ENCODE assay signal across 25 mouse cellular contexts in the genomic region with DNA sequence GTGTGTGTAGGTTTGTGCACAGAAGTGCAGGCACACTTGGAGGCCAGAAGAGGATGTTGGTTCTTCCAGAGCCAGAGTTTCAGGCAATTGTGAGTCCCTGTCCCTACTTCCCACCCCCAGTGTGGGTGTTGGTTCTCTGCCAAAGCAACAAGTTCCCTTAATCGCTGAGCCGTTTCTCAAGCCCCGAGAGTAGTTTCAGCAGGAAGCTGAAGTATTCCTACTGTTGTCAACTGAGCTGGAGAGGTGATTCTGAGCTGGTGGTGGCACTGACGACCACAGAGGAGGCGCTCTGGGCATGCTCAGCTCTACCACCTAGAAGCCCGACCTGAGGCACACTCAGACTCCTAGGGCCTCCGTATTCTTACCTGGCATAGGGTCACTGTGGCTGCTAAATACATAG. TPM values are rescaled to one million over a fixed set of nuclear protein-coding genes. Genes with fewer than 3 reads are reported as not detected.
DNase-seq lines count a peak whose midpoint lies in the region; ATAC-seq lines count a peak whose summit lies in the region.
"Had no signal": no experiment of that assay in that cellular context is flagged by ENCODE, and none has a peak within 500 bp of the region (broad histone marks: within the 10 kb centered on the region; RNA-seq: fewer than 3 reads in every experiment).

A gene (minus strand): TSS at position 270 of the 400 bp plus-strand sequence.

- no peak within 1 kb of the TSS for H3K4me2 ChIP-seq in embryonic facial prominence, embryonic 14.5 days (ENCODE audit: low read depth, low read length)
- no peak within 1 kb of the TSS for H3K4me2 ChIP-seq in kidney, embryonic 15.5 days
- H3K4me2 ChIP-seq: embryonic facial prominence, embryonic 12.5 days; forebrain, embryonic 15.5 days; limb, embryonic 15.5 days; neural tube, embryonic 13.5 days had no signal

- peak; percentile 30 for DNase-seq in embryonic facial prominence, embryonic 14.5 days (ENCODE audit: low spot score)
- no peak for DNase-seq in embryonic facial prominence, embryonic 10.5 days (ENCODE audit: low spot score)
- DNase-seq in kidney, postnatal 14 days, result peak; percentile 30
- peak; percentile 26 to 27 for DNase-seq in spleen, postnatal 36 days (ENCODE audit: low spot score in 2 of 2)
- no peak for DNase-seq in spleen, postnatal 4 days (ENCODE audit: low spot score in 2 of 2)
- no peak for DNase-seq in urinary bladder, postnatal 14 days (ENCODE audit: low spot score)
- DNase-seq: adrenal gland, postnatal 25 days; cerebellum, adult 2 months; gastrocnemius, postnatal 25 days; midbrain, embryonic 14.5 days; thymus, adult 2 months had no signal

- H3K4me1 ChIP-seq in embryonic facial prominence, embryonic 14.5 days (ENCODE audit: control insufficient read depth, insufficient read depth, low read length), result no peaks in the 10 kb centered on the region; the same call in 1 of the 2 replicates
- peaks cover 14% of the 10 kb centered on the region for H3K4me1 ChIP-seq in embryonic facial prominence, embryonic 10.5 days
- H3K4me1 ChIP-seq in kidney, embryonic 15.5 days, result peaks cover 8% of the 10 kb centered on the region; the same call in 1 of the 2 replicates
- H3K4me1 ChIP-seq: forebrain, embryonic 15.5 days; hindbrain, embryonic 10.5 days; limb, embryonic 15.5 days; neural tube, embryonic 13.5 days had no signal

- H3K27ac ChIP-seq in embryonic facial prominence, embryonic 14.5 days (replicated peaks; ENCODE audit: low read depth, low read length), result no peak within 1 kb of the TSS
- no peak within 1 kb of the TSS for H3K27ac ChIP-seq in embryonic facial prominence, embryonic 10.5 days (replicated peaks)
- no peak within 1 kb of the TSS for H3K27ac ChIP-seq in kidney, embryonic 15.5 days
- H3K27ac ChIP-seq: embryonic facial prominence, embryonic 12.5 days; forebrain, embryonic 15.5 days; heart, embryonic 10.5 days; hindbrain, embryonic 10.5 days; hindbrain, postnatal 0 days; limb, embryonic 15.5 days; neural tube, embryonic 13.5 days had no signal

- H3K27me3 ChIP-seq in embryonic facial prominence, embryonic 14.5 days (replicated peaks; ENCODE audit: control insufficient read depth, insufficient read depth, low read length), result no peaks in the 10 kb centered on the region
- no peaks in the 10 kb centered on the region for H3K27me3 ChIP-seq in embryonic facial prominence, embryonic 10.5 days (replicated peaks; ENCODE audit: low read depth, poor library complexity, severe bottlenecking)
- no peaks in the 10 kb centered on the region for H3K27me3 ChIP-seq in kidney, embryonic 15.5 days
- H3K27me3 ChIP-seq: embryonic facial prominence, embryonic 12.5 days; forebrain, embryonic 15.5 days; limb, embryonic 15.5 days; neural tube, embryonic 13.5 days had no signal

- H3K36me3 ChIP-seq in embryonic facial prominence, embryonic 14.5 days (ENCODE audit: control insufficient read depth, insufficient read depth, low read length), result no peaks in the 10 kb centered on the region
- H3K36me3 ChIP-seq in embryonic facial prominence, embryonic 10.5 days (replicated peaks), result peaks cover 35% of the 10 kb centered on the region
- peaks cover 21% of the 10 kb centered on the region; the same call in 1 of the 2 replicates for H3K36me3 ChIP-seq in kidney, embryonic 15.5 days
- H3K36me3 ChIP-seq: forebrain, embryonic 15.5 days; limb, embryonic 15.5 days; neural tube, embryonic 13.5 days had no signal

- ATAC-seq in embryonic facial prominence, embryonic 14.5 days (ENCODE audit: low read depth), result no peak
- ATAC-seq in kidney, embryonic 15.5 days (replicated peaks; ENCODE audit: low FRiP score), result no peak
- ATAC-seq in megakaryocyte progenitor cell, adult 5-6 weeks (replicated peaks; ENCODE audit: poor library complexity), result peak; percentile 77
- ATAC-seq: CD4-positive, CD25-positive, alpha-beta regulatory T cell, adult 4 months; forebrain, embryonic 15.5 days; hindbrain, postnatal 0 days; intestine, postnatal 0 days had no signal

- H3K4me3 ChIP-seq in embryonic facial prominence, embryonic 14.5 days (ENCODE audit: low read depth, low read length), result no peak within 1 kb of the TSS
- H3K4me3 ChIP-seq in embryonic facial prominence, embryonic 10.5 days, result no peak within 1 kb of the TSS
- no peak within 1 kb of the TSS for H3K4me3 ChIP-seq in kidney, embryonic 15.5 days (replicated peaks)
- H3K4me3 ChIP-seq: embryonic facial prominence, embryonic 12.5 days; forebrain, embryonic 15.5 days; heart, embryonic 10.5 days; hindbrain, embryonic 10.5 days; limb, embryonic 15.5 days; neural tube, embryonic 13.5 days had no signal

- H3K9me3 ChIP-seq in embryonic facial prominence, embryonic 14.5 days (ENCODE audit: control insufficient read depth, low read length), result no peaks in the 10 kb centered on the region
- no peaks in the 10 kb centered on the region for H3K9me3 ChIP-seq in embryonic facial prominence, embryonic 10.5 days
- H3K9me3 ChIP-seq in kidney, embryonic 15.5 days (replicated peaks), result no peaks in the 10 kb centered on the region
- H3K9me3 ChIP-seq: embryonic facial prominence, embryonic 12.5 days; forebrain, embryonic 15.5 days; heart, embryonic 10.5 days; hindbrain, embryonic 10.5 days; limb, embryonic 15.5 days; neural tube, embryonic 13.5 days had no signal

- WGBS in embryonic facial prominence, embryonic 14.5 days, result 71% methylated on average over 7 of the region's 7 CpGs
- WGBS in embryonic facial prominence, embryonic 10.5 days, result 80% methylated on average over 7 of the region's 7 CpGs
- 45% methylated on average over 7 of the region's 7 CpGs for WGBS in kidney, embryonic 15.5 days

- no peak within 1 kb of the TSS for H3K9ac ChIP-seq in embryonic facial prominence, embryonic 14.5 days (ENCODE audit: low read depth, low read length)
- no peak within 1 kb of the TSS for H3K9ac ChIP-seq in kidney, embryonic 15.5 days
- H3K9ac ChIP-seq: embryonic facial prominence, embryonic 12.5 days; forebrain, embryonic 15.5 days; limb, embryonic 15.5 days; neural tube, embryonic 13.5 days had no signal

RNA-seq across cellular contexts. Expression of the gene that starts here (rescaled TPM):
- polyA plus RNA-seq in embryonic facial prominence, embryonic 14.5 days (2014; fragmentation: Nextera tagmentation; extraction: Ambion mirVana), result 0.26 TPM in 1 of 2 replicates, not detected in the other
- polyA plus RNA-seq in embryonic facial prominence, embryonic 10.5 days (2016; fragmentation: Nextera tagmentation; extraction: Ambion mirVana), result not detected in 2 replicates
- polyA plus RNA-seq in kidney, embryonic 15.5 days (2015; fragmentation: Nextera tagmentation; extraction: Ambion mirVana), result 0.30 TPM in 1 of 2 replicates, not detected in the other
- not detected in 2 replicates for total RNA-seq in megakaryocyte progenitor cell, adult 5-6 weeks (2015)
- not detected in 2 replicates for total RNA-seq in megakaryocyte progenitor cell, adult 5-6 weeks (2017)
- total RNA-seq: adrenal gland, postnatal 25 days; gastrocnemius, postnatal 25 days; hindbrain, postnatal 0 days; left cerebral cortex, postnatal 36 days had no signal
- polyA plus RNA-seq: CD4-positive, CD25-positive, alpha-beta regulatory T cell, adult 4 months; cerebellum, adult 2 months; embryonic facial prominence, embryonic 12.5 days; heart, embryonic 10.5 days; hindbrain, postnatal 0 days; intestine, postnatal 0 days; limb, embryonic 15.5 days; liver, embryonic 16.5 days; midbrain, embryonic 14.5 days; neural tube, embryonic 13.5 days; small intestine, adult 2 months had no signal

Comparison
In these comparisons a context has a peak if more than half of its experiments do, and no peak if none do; other contexts are left out.
1. DNase-seq: peak in kidney, postnatal 14 days (single experiment) and spleen, postnatal 36 days (2 of 2); none in embryonic facial prominence, embryonic 10.5 days (single experiment), spleen, postnatal 4 days (0 of 2) and urinary bladder, postnatal 14 days (single experiment).
2. Peak in DNase-seq in embryonic facial prominence, embryonic 14.5 days; RNA of the gene not detected or under 1 TPM.
3. Peak in ATAC-seq in megakaryocyte progenitor cell, adult 5-6 weeks; RNA of the gene not detected or under 1 TPM.